ENCODE assay signal across 8 mouse cellular contexts in genomic region chr13:90885856-90886532, GRCm38 (mm10). TPM values are rescaled to one million over a fixed set of nuclear protein-coding genes. Genes with fewer than 3 reads are reported as not detected.
DNase-seq lines count a peak whose midpoint lies in the region; ATAC-seq and TF ChIP-seq lines count a peak whose summit lies in the region.

No protein-coding gene starts in this region.

- H3K4me2 ChIP-seq in embryonic facial prominence, embryonic 14.5 days (ENCODE audit: low read depth, low read length) = peak overlapping the region; percentile 72
- peak overlapping the region; percentile 70 for H3K4me2 ChIP-seq in liver, embryonic 15.5 days
- H3K4me2 ChIP-seq in neural tube, embryonic 12.5 days (replicated peaks) = peak overlapping the region; percentile 62

- no peaks in the 10 kb centered on the region for H3K27me3 ChIP-seq in embryonic facial prominence, embryonic 14.5 days (replicated peaks; ENCODE audit: control insufficient read depth, insufficient read depth, low read length)
- H3K27me3 ChIP-seq in liver, embryonic 15.5 days = no peaks in the 10 kb centered on the region
- H3K27me3 ChIP-seq in neural tube, embryonic 12.5 days (replicated peaks) = no peaks in the 10 kb centered on the region

- 0 out of 2 replicates have a peak, but pooled peaks cover 4% of the 10 kb centered on the region for H3K4me1 ChIP-seq in embryonic facial prominence, embryonic 14.5 days (ENCODE audit: control insufficient read depth, insufficient read depth, low read length)
- peaks cover 25% of the 10 kb centered on the region for H3K4me1 ChIP-seq in liver, embryonic 15.5 days (replicated peaks)
- H3K4me1 ChIP-seq in neural tube, embryonic 12.5 days = no peaks in the 10 kb centered on the region

- no peaks in the 10 kb centered on the region for H3K36me3 ChIP-seq in embryonic facial prominence, embryonic 14.5 days (ENCODE audit: control insufficient read depth, insufficient read depth, low read length)
- no peaks in the 10 kb centered on the region for H3K36me3 ChIP-seq in liver, embryonic 15.5 days (replicated peaks)
- no peaks in the 10 kb centered on the region for H3K36me3 ChIP-seq in neural tube, embryonic 12.5 days

- no peaks in the 10 kb centered on the region for H3K9me3 ChIP-seq in embryonic facial prominence, embryonic 14.5 days (ENCODE audit: control insufficient read depth, low read length)
- H3K9me3 ChIP-seq in liver, embryonic 15.5 days (replicated peaks) = no peaks in the 10 kb centered on the region
- no peaks in the 10 kb centered on the region for H3K9me3 ChIP-seq in neural tube, embryonic 12.5 days

- H3K27ac ChIP-seq in embryonic facial prominence, embryonic 14.5 days (replicated peaks; ENCODE audit: low read depth, low read length) = no peak overlapping the region; the same call in 1 of the 2 replicates
- H3K27ac ChIP-seq in liver, embryonic 15.5 days (replicated peaks) = no peak overlapping the region
- H3K27ac ChIP-seq in neural tube, embryonic 12.5 days = no peak overlapping the region

- intact Hi-C loops in heart, postnatal 14 days (cut with DNase I) = loop anchor here (2.0 to 5.0 kb wide), 3 partner anchors 1109 to 1339 kb away; no protein-coding TSS in a partner anchor
- intact Hi-C loops in left cerebral cortex, postnatal 4 days (cut with DNase I) = loop anchor here (5.0 to 10.0 kb wide), 2 partner anchors 1219 to 1331 kb away; no protein-coding TSS in a partner anchor
- intact Hi-C loops in left cerebral cortex, postnatal 14 days (cut with DNase I) = loop anchor here (5.0 to 10.0 kb wide), 2 partner anchors 1221 to 1339 kb away; no protein-coding TSS in a partner anchor

- no peak for TF ChIP-seq POLR2A in brain, embryonic 14.5 days (IDR thresholded peaks at IDR 0.05; ENCODE audit: borderline replicate concordance, extremely low read depth, insufficient read depth, insufficient read length, poor library complexity, severe bottlenecking)

- 36% methylated on average over 13 of the region's 13 CpGs for WGBS in embryonic facial prominence, embryonic 14.5 days
- WGBS in liver, embryonic 15.5 days (ENCODE audit: insufficient replicate concordance) = 37% methylated on average over 13 of the region's 13 CpGs
- WGBS in neural tube, embryonic 12.5 days = 62% methylated on average over 13 of the region's 13 CpGs

- no peak for TF ChIP-seq CTCF in brain, embryonic 14.5 days (IDR thresholded peaks at IDR 0.05; ENCODE audit: borderline replicate concordance, extremely low read depth, insufficient read depth, insufficient read length)

- DNase-seq in brain, embryonic 14.5 days (ENCODE audit: low read depth) = peak; percentile 20
- peak; percentile 42 for DNase-seq in embryonic facial prominence, embryonic 14.5 days (ENCODE audit: low spot score)
- DNase-seq in heart, postnatal 14 days = peak; percentile 17 to 34
- DNase-seq in left cerebral cortex, postnatal 4 days = no peak
- DNase-seq in cerebellum, postnatal 25 days = no peak
- DNase-seq in left cerebral cortex, postnatal 14 days (ENCODE audit: low spot score in 2 of 2) = no peak

- H3K9ac ChIP-seq in embryonic facial prominence, embryonic 14.5 days (ENCODE audit: low read depth, low read length) = peak overlapping the region; percentile 42; the same call in 1 of the 2 replicates
- peak overlapping the region; percentile 28; the same call in 1 of the 2 replicates for H3K9ac ChIP-seq in liver, embryonic 15.5 days
- no peak overlapping the region for H3K9ac ChIP-seq in neural tube, embryonic 12.5 days

- H3K4me3 ChIP-seq in embryonic facial prominence, embryonic 14.5 days (ENCODE audit: low read depth, low read length) = peak overlapping the region; percentile 45
- peak overlapping the region; percentile 51 for H3K4me3 ChIP-seq in liver, embryonic 15.5 days (replicated peaks)
- peak overlapping the region; percentile 27; the same call in 1 of the 2 replicates for H3K4me3 ChIP-seq in neural tube, embryonic 12.5 days

- peak; percentile 37 for ATAC-seq in embryonic facial prominence, embryonic 14.5 days (ENCODE audit: low read depth)
- peak; percentile 49 for ATAC-seq in liver, embryonic 15.5 days (ENCODE audit: insufficient read depth)
- peak; percentile 55 for ATAC-seq in neural tube, embryonic 12.5 days (ENCODE audit: low FRiP score, low read depth)

RNA-seq across cellular contexts. Expression of gene Atp6ap1l, which starts 19.2 kb away (rescaled TPM):
- polyA plus RNA-seq in brain, embryonic 14.5 days (2012; rRNA removed) = 0.98 and 2.2 TPM in 2 replicates
- 0.75 and 0.90 TPM in 2 replicates for polyA plus RNA-seq in embryonic facial prominence, embryonic 14.5 days (2014; fragmentation: Nextera tagmentation; extraction: Ambion mirVana)
- under 1 TPM; 0.49 to 0.69 TPM for total RNA-seq in heart, postnatal 14 days (2021)
- 0.08 and 0.28 TPM in 2 replicates for polyA plus RNA-seq in liver, embryonic 15.5 days (2015; fragmentation: Nextera tagmentation; extraction: Ambion mirVana)
- polyA plus RNA-seq in neural tube, embryonic 12.5 days (2016; fragmentation: Nextera tagmentation; extraction: Ambion mirVana) = 0.22 and 0.63 TPM in 2 replicates
- total RNA-seq in left cerebral cortex, postnatal 4 days (2021) = 1 to 10 TPM; 5.5 to 6.4 TPM
- 10 to 100 TPM; 29.9 to 31.8 TPM for total RNA-seq in left cerebral cortex, postnatal 14 days (2021)

RNA-seq across cellular contexts. Expression of gene Rps23, which starts 36.8 kb away (rescaled TPM):
- polyA plus RNA-seq in brain, embryonic 14.5 days (2012; rRNA removed) = 804 and 914 TPM in 2 replicates
- 300 and 334 TPM in 2 replicates for polyA plus RNA-seq in embryonic facial prominence, embryonic 14.5 days (2014; fragmentation: Nextera tagmentation; extraction: Ambion mirVana)
- total RNA-seq in heart, postnatal 14 days (2021) = 100 to 1,000 TPM; 165 to 185 TPM
- polyA plus RNA-seq in liver, embryonic 15.5 days (2015; fragmentation: Nextera tagmentation; extraction: Ambion mirVana) = 88.4 and 121 TPM in 2 replicates
- polyA plus RNA-seq in neural tube, embryonic 12.5 days (2016; fragmentation: Nextera tagmentation; extraction: Ambion mirVana) = 168 and 169 TPM in 2 replicates
- 100 to 1,000 TPM; 321 to 367 TPM for total RNA-seq in left cerebral cortex, postnatal 4 days (2021)
- 100 to 1,000 TPM; 174 to 212 TPM for total RNA-seq in left cerebral cortex, postnatal 14 days (2021)

Comparison
In these comparisons a context has a peak if more than half of its experiments do, and no peak if none do; other contexts are left out.
1. DNase-seq: peak in brain, embryonic 14.5 days (single experiment), embryonic facial prominence, embryonic 14.5 days (single experiment) and heart, postnatal 14 days (2 of 2); none in left cerebral cortex, postnatal 4 days (single experiment), cerebellum, postnatal 25 days (0 of 2) and left cerebral cortex, postnatal 14 days (0 of 2).
2. Peak in every context shown above with its lines, with median percentiles within 50 percentile points of each other: ATAC-seq, H3K4me2 ChIP-seq and H3K4me3 ChIP-seq.